Mouse (Mus musculus) neural tube, embryonic 15.5 days (tissue): Measurements from ENCODE around the gene Fam161b. TPM values are rescaled to one million over a fixed set of nuclear protein-coding genes. Genes with fewer than 3 reads are reported as not detected.
"Not testable (repeated sequence)": the region's sequence is repeated elsewhere in the genome, so short reads cannot be mapped to it uniquely, and the experiment has no call there.

Source experiments
- ATAC-seq: fragments of 200-750 bp; cut with Nextera tagmentation; 2 replicates; pipeline ENCODE4 v1.8.0; 2017; ENCODE audit warnings: mild to moderate bottlenecking, moderate TSS enrichment, moderate library complexity; ENCODE audit not compliant: low FRiP score
- H3K27ac ChIP-seq: fragments of 300-500 bp; sonication (generic); replicated peaks from 2 replicates; pipeline ENCODE4 v1.5.1; 2015; ENCODE audit warnings: mild to moderate bottlenecking, inconsistent platforms
- H3K27me3 ChIP-seq: fragments of 300-500 bp; sonication (generic); replicated peaks from 2 replicates; pipeline ENCODE4 v1.6.1; 2015; ENCODE audit warnings: inconsistent platforms
- H3K36me3 ChIP-seq: fragments of 300-500 bp; sonication (generic); 2 replicates; pipeline ENCODE4 v1.6.1; 2015; ENCODE audit warnings: inconsistent platforms
- H3K4me1 ChIP-seq: fragments of 300-500 bp; sonication (generic); 2 replicates; pipeline ENCODE4 v1.6.1; 2015; ENCODE audit warnings: inconsistent platforms
- H3K4me2 ChIP-seq: fragments of 300-500 bp; sonication (generic); 2 replicates; pipeline ENCODE4 v1.6.1; 2015; ENCODE audit warnings: inconsistent platforms, mild to moderate bottlenecking, moderate library complexity
- H3K4me3 ChIP-seq: fragments of 300-500 bp; sonication (generic); replicated peaks from 2 replicates; pipeline ENCODE4 v1.5.1; 2015; ENCODE audit warnings: mild to moderate bottlenecking, inconsistent platforms
- H3K9ac ChIP-seq: fragments of 300-500 bp; sonication (generic); replicated peaks from 2 replicates; pipeline ENCODE4 v1.6.1; 2015; ENCODE audit warnings: mild to moderate bottlenecking, inconsistent platforms
- H3K9me3 ChIP-seq: fragments of 300-500 bp; sonication (generic); replicated peaks from 2 replicates; pipeline ENCODE4 v1.6.1; 2016; ENCODE audit warnings: inconsistent platforms
- WGBS: fragments of 180-500 bp; shearing (Covaris S2); methylation state at CpG from one replicate; pipeline ENCODE4 v1.1.7; 2015; ENCODE audit warnings: mixed read lengths; 5-methylcytosine and 5-hydroxymethylcytosine counted together
- polyA plus RNA-seq: library from polyadenylated mRNA; unstranded; fragments of >200 nt; fragmentation: Nextera tagmentation; extraction: Ambion mirVana; gene quantifications from 2 replicates; pipeline ENCODE4 v1.2.1, GENCODE M21; 2015

Gene Fam161b
- polyA plus RNA-seq, 1 experiment from 2014 or later: 16.8 TPM

- H3K4me3 ChIP-seq: no peak overlapping the region
- no peak overlapping the region for H3K27ac ChIP-seq
- no peaks in the 10 kb centered on the region for H3K27me3 ChIP-seq
- H3K4me2 ChIP-seq: no peak overlapping the region
- H3K9ac ChIP-seq: no peak overlapping the region
- H3K36me3 ChIP-seq: peaks cover 70% of the 10 kb centered on the region
- no peaks in the 10 kb centered on the region for H3K9me3 ChIP-seq
- H3K4me1 ChIP-seq: peaks cover 8% of the 10 kb centered on the region
- WGBS: 97% methylated on average over 5 of the region's 5 CpGs
- no peak for ATAC-seq
Measured at GRCm38 (mm10) chr12:84371647-84372046, 10.0 kb upstream of the Fam161b start.

GRCm38 (mm10) chr12:84366971-84367370, 5.3 kb upstream of the Fam161b start:
- Histone ChIP-seq H3K4me1 (peaks cover 19% of the 10 kb centered on the region), H3K9ac (no peak overlapping the region), H3K36me3 (peaks cover 45% of the 10 kb centered on the region), H3K4me2 (no peak overlapping the region), H3K27ac (no peak overlapping the region), H3K4me3 (no peak overlapping the region), H3K9me3 (no peaks in the 10 kb centered on the region), H3K27me3 (no peaks in the 10 kb centered on the region)
- no peak for ATAC-seq
- 70% methylated on average over 9 of the region's 9 CpGs for WGBS

DNA sequence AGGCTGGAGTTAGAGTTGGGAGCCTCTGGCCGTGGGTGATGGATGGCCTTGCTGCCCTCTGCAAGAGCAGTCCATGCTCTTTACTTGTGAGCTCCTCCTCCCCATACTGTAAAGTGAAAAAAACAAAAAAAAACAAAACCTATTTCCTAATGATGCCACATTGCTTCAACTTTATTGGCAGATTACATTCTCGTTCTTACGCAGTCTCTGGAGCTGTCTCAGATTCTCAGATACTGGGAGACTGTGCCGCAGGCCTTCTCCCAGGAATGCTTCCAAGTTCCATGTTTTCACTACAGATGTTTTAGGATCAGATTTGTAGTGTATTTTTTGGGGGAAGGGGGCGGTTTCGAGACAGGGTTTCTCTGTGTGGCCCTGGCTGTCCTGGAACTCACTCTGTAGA, 3.5 kb upstream of the Fam161b start:
- H3K27ac ChIP-seq: no peak overlapping the region
- no peaks in the 10 kb centered on the region for H3K9me3 ChIP-seq
- no peak overlapping the region for H3K4me3 ChIP-seq
- H3K9ac ChIP-seq: no peak overlapping the region
- ATAC-seq: no peak
- 98% methylated on average over 6 of the region's 6 CpGs for WGBS
- H3K4me1 ChIP-seq: peaks cover 30% of the 10 kb centered on the region
- H3K36me3 ChIP-seq: peaks cover 27% of the 10 kb centered on the region
- no peaks in the 10 kb centered on the region for H3K27me3 ChIP-seq
- H3K4me2 ChIP-seq: no peak overlapping the region

GRCm38 (mm10) chr12:84364291-84364690, 2.7 kb upstream of the Fam161b start:
- Histone ChIP-seq H3K4me1 (peaks cover 33% of the 10 kb centered on the region), H3K27ac (no peak overlapping the region), H3K4me2 (no peak overlapping the region), H3K36me3 (peaks cover 20% of the 10 kb centered on the region), H3K9me3 (no peaks in the 10 kb centered on the region), H3K27me3 (no peaks in the 10 kb centered on the region), H3K9ac (no peak overlapping the region), H3K4me3 (no peak overlapping the region)
- ATAC-seq: no peak
- WGBS: 69% methylated on average over 9 of the region's 9 CpGs

DNA sequence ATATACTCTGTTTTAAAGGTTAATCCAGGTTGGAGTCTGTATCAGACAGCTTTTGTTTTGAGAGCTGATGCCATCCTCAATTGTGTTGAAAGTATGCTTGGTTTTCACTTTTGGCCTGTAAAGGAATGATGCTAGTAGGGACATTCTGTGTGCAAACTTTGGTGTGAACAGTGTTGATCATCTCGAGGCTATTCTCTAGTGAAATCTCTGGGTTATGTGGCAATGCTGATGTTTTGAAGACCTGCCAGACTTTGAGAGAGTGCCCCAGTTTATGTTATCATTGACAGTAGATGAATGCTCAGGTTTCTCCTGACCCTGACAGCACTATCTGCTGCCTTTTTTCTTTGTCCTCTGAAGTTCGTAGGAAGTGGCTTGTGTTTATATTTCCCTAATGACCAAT, 1.2 kb upstream of the Fam161b start:
- Histone ChIP-seq H3K4me2 (peak overlapping the region; percentile 79), H3K36me3 (peaks cover 8% of the 10 kb centered on the region), H3K4me3 (peak overlapping the region; percentile 84), H3K27ac (no peak overlapping the region), H3K27me3 (no peaks in the 10 kb centered on the region), H3K4me1 (peaks cover 33% of the 10 kb centered on the region), H3K9ac (no peak overlapping the region), H3K9me3 (no peaks in the 10 kb centered on the region)
- no peak for ATAC-seq
- WGBS: 67% methylated on average over 2 of the region's 2 CpGs

DNA sequence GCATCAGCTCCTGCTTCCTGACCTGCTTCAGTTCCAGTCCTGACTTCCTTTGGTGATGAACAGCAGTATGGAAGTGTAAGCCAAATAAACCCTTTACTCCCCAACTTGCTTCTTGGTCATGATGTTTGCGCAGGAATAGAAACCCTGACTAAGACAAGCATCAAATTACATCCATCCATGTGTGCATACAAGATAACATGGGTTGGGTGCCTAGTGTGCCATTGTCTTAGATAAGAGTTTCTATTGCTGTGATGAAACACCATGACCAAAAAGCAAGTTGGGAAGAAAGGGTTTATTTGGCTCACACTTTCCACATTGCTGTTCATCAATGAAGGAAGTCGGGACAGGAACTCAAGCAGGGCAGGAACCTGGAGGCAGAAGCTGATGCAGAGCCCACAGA, 2.9 kb downstream of the Fam161b start:
- H3K27ac ChIP-seq, H3K4me3 ChIP-seq, H3K27me3 ChIP-seq, H3K4me2 ChIP-seq, H3K9ac ChIP-seq, ATAC-seq, H3K9me3 ChIP-seq: not testable (repeated sequence)
- Histone ChIP-seq H3K36me3 (peaks cover 41% of the 10 kb centered on the region), H3K4me1 (peaks cover 27% of the 10 kb centered on the region)
- WGBS: 95% methylated on average over 2 of the region's 2 CpGs

GRCm38 (mm10) chr12:84347192-84347591, 14.4 kb downstream of the Fam161b start:
- Histone ChIP-seq H3K27me3 (no peaks in the 10 kb centered on the region), H3K27ac (no peak overlapping the region), H3K9me3 (no peaks in the 10 kb centered on the region), H3K4me2 (no peak overlapping the region), H3K36me3 (peaks cover 63% of the 10 kb centered on the region), H3K4me3 (no peak overlapping the region), H3K4me1 (no peaks in the 10 kb centered on the region), H3K9ac (no peak overlapping the region)
- 59% methylated on average over 2 of the region's 2 CpGs for WGBS
- no peak for ATAC-seq

DNA sequence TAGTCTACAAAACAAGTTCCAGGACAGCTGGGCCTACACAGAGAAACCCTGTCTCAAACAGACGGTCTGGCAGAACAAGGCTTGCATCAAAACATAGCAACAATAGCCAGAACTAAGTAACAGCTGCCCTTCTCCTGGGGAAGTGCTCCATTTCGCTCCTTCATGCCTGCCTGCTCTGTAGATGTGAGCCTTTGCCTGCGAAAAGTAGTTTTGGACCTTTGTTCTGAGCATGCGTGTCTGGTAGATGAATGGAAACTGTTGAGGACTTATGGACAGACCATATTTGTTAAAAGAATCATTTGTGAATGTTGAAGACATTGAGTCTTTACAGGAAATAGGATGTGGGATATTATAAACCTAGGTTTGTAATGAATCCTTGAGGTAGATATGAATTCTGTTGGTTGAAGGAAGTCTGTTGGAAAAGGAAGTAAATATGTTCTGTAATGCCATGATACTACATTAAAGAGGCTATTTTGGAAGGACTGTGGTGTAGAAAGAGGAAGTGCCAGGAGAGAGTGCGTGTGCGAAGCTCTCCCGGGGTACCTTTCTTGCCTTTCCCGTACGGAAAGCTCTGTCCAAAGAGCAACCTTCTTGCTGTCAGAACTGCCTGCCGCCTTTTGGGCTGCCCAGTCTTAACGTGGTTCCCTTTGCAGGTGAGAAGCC, 24.5 kb downstream of the Fam161b start:
- H3K4me3 ChIP-seq: no peak overlapping the region
- H3K4me2 ChIP-seq: no peak overlapping the region
- ATAC-seq: no peak
- WGBS: 95% methylated on average over 11 of the region's 11 CpGs
- no peaks in the 10 kb centered on the region for H3K27me3 ChIP-seq
- H3K4me1 ChIP-seq: no peaks in the 10 kb centered on the region
- H3K9me3 ChIP-seq: no peaks in the 10 kb centered on the region
- no peak overlapping the region for H3K27ac ChIP-seq
- H3K9ac ChIP-seq: no peak overlapping the region
- peaks cover 82% of the 10 kb centered on the region for H3K36me3 ChIP-seq

DNA sequence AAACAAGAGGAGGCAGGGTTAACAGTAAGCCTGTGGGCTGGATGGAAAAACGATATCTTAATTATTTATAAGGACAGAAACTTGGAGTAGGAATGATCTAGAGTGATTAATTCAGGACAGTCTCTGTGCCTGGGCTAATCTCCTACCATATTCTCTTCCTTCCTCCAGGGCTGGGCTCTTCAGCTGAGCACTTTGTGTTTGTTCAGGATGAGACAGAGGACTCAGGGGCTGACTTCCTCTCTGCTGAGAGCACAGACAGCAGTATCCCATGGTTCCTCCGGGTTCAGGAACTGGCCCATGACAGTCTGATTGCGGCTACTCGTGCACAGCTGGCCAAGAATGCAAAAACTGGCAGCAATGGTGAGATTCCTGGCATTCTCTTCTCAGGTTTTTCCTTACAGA, 34.5 kb downstream of the Fam161b start:
- Histone ChIP-seq H3K4me2 (no peak overlapping the region), H3K9ac (no peak overlapping the region), H3K9me3 (no peaks in the 10 kb centered on the region), H3K4me1 (no peaks in the 10 kb centered on the region), H3K27me3 (no peaks in the 10 kb centered on the region), H3K4me3 (no peak overlapping the region), H3K27ac (no peak overlapping the region), H3K36me3 (peaks cover 58% of the 10 kb centered on the region)
- WGBS: 86% methylated on average over 4 of the region's 4 CpGs
- no peak for ATAC-seq

DNA sequence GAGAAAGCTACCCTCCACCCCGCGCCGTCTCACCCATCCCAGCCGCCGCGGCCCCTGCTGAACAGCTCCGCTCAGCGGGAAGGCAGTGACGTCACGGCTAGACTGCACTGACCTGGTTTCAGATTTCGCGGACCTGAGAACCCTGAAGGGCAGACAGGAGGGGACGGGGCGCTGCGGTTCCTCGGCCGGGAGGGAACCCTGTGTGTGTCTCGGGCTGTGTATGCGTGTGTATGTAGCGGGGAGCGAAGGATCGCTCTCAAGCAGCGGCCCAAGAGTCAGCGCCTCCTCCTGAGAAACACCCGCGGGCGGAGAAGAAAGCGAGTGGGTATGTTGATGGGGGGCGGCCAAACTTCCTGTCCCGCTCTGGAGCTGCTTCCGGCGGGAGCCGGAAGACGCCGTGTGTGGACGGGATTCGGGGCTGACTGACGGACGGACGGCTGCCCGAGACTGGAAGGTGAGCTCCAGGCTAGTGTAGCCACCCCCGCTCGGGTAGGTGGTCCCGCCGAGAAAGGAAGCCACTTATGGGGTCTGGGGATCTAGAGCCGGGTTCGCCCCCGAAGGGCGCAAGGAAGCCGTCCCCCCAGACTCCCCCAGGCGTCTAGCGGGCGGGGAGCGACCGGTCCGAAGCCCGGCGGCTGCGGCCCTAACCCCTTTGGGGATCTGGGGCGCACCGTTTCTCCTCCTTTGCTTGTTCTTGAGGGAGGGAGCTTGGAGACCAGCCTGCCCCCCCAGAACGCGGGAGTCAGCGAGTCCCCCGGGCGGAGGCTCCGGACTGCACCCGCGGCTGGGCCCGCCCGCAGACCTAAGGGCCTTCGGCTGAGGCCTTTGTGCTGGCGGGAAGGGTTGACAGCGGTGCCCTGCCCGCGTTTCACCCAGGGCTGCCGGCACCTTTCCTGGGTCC, 44.7 kb downstream of the Fam161b start, which contains the start of gene Zfp410:
TSS of gene Zfp410 (plus strand) at position 132 of the 901 bp plus-strand sequence.
- H3K4me2 ChIP-seq: peak within 1 kb of the TSS; percentile 88
- H3K9me3 ChIP-seq: no peaks in the 10 kb centered on the region
- H3K36me3 ChIP-seq: no peaks in the 10 kb centered on the region
- H3K27me3 ChIP-seq: no peaks in the 10 kb centered on the region
- ATAC-seq: peak; percentile 93
- H3K27ac ChIP-seq: peak within 1 kb of the TSS; percentile 95
- H3K4me1 ChIP-seq: peaks cover 27% of the 10 kb centered on the region
- whole genome bisulfite sequencing: under 1% methylated on average over 77 of the region's 77 CpGs
- peak within 1 kb of the TSS; percentile 92 for H3K9ac ChIP-seq
- peak within 1 kb of the TSS; percentile 97 for H3K4me3 ChIP-seq

DNA sequence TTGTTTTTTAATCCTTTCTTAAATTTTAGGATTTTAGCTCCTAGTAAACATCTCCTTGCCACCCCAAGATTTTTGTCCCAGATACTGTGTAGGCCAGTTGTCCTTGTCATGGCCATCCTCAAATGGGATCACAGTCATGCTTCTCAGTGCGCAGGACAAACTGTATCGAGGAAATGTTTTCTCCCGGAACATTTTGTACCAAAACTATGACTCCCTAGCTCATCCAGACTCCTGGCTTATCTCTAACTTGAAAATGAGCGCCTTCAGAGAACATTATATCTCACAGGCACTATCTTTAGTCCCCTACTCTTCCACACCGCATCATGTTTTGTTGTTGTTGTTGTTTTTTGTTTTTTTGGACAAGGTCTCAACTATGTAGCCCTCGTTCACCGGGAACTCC, 45.6 kb downstream of the Fam161b start:
- H3K36me3 ChIP-seq: no peaks in the 10 kb centered on the region

GRCm38 (mm10) chr12:84311306-84311705, 50.3 kb downstream of the Fam161b start:
- H3K9ac ChIP-seq: no peak overlapping the region
- no peak overlapping the region for H3K4me2 ChIP-seq
- H3K4me1 ChIP-seq: peaks cover 5% of the 10 kb centered on the region
- ATAC-seq: no peak
- no peak overlapping the region for H3K4me3 ChIP-seq
- H3K27ac ChIP-seq: no peak overlapping the region
- H3K36me3 ChIP-seq: peaks cover 9% of the 10 kb centered on the region; the same call in 1 of the 2 replicates
- no peaks in the 10 kb centered on the region for H3K9me3 ChIP-seq
- H3K27me3 ChIP-seq: no peaks in the 10 kb centered on the region
- WGBS: 81% methylated on average over 3 of the region's 5 CpGs

More for the DNA sequence above, 45.6 kb downstream of the Fam161b start:
- H3K9me3 ChIP-seq: no peaks in the 10 kb centered on the region
- H3K27ac ChIP-seq: peak overlapping the region; percentile 95
- H3K4me3 ChIP-seq: peak overlapping the region; percentile 97
- peak overlapping the region; percentile 92 for H3K9ac ChIP-seq
- no peaks in the 10 kb centered on the region for H3K27me3 ChIP-seq
- no peak for ATAC-seq
- peaks cover 27% of the 10 kb centered on the region for H3K4me1 ChIP-seq
- peak overlapping the region; percentile 88 for H3K4me2 ChIP-seq
- WGBS: 46% methylated on average over 7 of the region's 7 CpGs
